Mouse (Mus musculus) myocyte (in vitro differentiated cells): Measurements from ENCODE around the gene Rai1.

Experiments used
- CEBPB ChIP-seq: IDR thresholded peaks from 2 replicates; pipeline ENCODE4 v1.6.1; 2011; ENCODE audit warnings: mild to moderate bottlenecking, moderate library complexity; ENCODE audit not compliant: poor library complexity, insufficient read depth, severe bottlenecking
- E2F4 ChIP-seq: IDR thresholded peaks from one replicate; pipeline ENCODE4 v1.6.1; 2011; ENCODE audit warnings: mild to moderate bottlenecking, control low read depth, moderate library complexity; ENCODE audit not compliant: insufficient read depth
- MAX ChIP-seq: IDR thresholded peaks from one replicate; pipeline ENCODE4 v1.6.1; 2011; ENCODE audit warnings: low read depth, mild to moderate bottlenecking, control low read depth
- MYOD1 ChIP-seq, 3 experiments: IDR thresholded peaks; one replicate each; pipeline ENCODE4 v1.6.1; 2011; ENCODE audit warnings: control low read depth in 2 of 3, low read depth in 2 of 3, mild to moderate bottlenecking in 2 of 3, moderate library complexity in 1 of 3; ENCODE audit not compliant: insufficient read length in 2 of 3, control insufficient read depth in 1 of 3
- MYOG ChIP-seq, 3 experiments: IDR thresholded peaks; one replicate each; pipeline ENCODE4 v1.6.1; 2011; ENCODE audit warnings: control low read depth in 2 of 3, low read depth in 2 of 3, mild to moderate bottlenecking in 2 of 3; ENCODE audit not compliant: insufficient read length in 2 of 3, control insufficient read depth in 1 of 3, insufficient read depth in 1 of 3
- POLR2A ChIP-seq: IDR thresholded peaks from one replicate; pipeline ENCODE4 v1.6.1; 2011; ENCODE audit warnings: low read depth, mild to moderate bottlenecking, control low read depth, moderate library complexity; ENCODE audit not compliant: insufficient read length
- POLR2AphosphoS2 ChIP-seq: IDR thresholded peaks from one replicate; pipeline ENCODE4 v1.6.1; 2011; ENCODE audit warnings: low read depth, control low read depth; ENCODE audit not compliant: insufficient read length
- USF1 ChIP-seq: IDR thresholded peaks from one replicate; pipeline ENCODE4 v1.6.1; 2011; ENCODE audit warnings: low read depth, mild to moderate bottlenecking, control low read depth, moderate library complexity

DNA sequence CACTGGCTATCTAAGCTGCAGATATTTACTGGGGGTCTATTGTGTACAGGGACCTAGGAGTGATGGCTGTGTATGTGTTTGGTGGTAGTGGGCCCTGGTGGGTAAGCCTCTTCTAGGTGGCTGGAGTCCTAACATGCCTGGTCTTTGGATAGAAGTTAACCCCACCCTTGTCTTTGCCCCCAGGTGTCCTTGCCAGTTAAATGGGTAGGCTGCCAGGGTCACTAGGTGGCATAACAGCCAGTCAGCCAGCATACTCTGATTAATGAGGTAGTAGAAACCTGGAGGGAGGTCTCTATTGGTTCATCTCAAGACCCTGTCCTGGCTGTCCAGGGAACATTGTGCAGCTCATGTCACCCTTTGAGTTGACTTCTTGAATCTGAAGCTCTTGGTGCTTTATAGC lies 17.8 kb downstream of the Rai1 start:
- no peak for TF ChIP-seq POLR2A
- TF ChIP-seq USF1 = no peak
- no peak for TF ChIP-seq E2F4
- TF ChIP-seq POLR2AphosphoS2 = no peak
- no peak for TF ChIP-seq MAX
- no peak for TF ChIP-seq MYOD1 (IDR thresholded peaks at IDR 0.05; ENCODE audit: control insufficient read depth in 1 of 3, insufficient read length in 2 of 3, low read depth in 2 of 3)
- TF ChIP-seq MYOG (IDR thresholded peaks at IDR 0.05; ENCODE audit: control insufficient read depth in 1 of 3, insufficient read depth in 1 of 3, insufficient read length in 2 of 3, low read depth in 2 of 3) = no peak
- no peak for TF ChIP-seq CEBPB
